Mouse (Mus musculus): ENCODE measurements around the gene 4930524N10Rik.

The 4930524N10Rik gene

GRCm38 (mm10) chrX:154343292-154343691 is at the start of gene 4930524N10Rik:
Gene 4930524N10Rik, minus strand, starts transcription at chrX:154343392.
- DNase-seq = no peak

GRCm38 (mm10) chrX:154350042-154350441 is 6.8 kb upstream of the 4930524N10Rik start:
- DNase-seq = no peak

- no peak for DNase-seq
Measured at GRCm38 (mm10) chrX:154349302-154350041, 6.3 kb upstream of the 4930524N10Rik start.

GRCm38 (mm10) chrX:154347933-154348332 is 4.7 kb upstream of the 4930524N10Rik start:
- no peak for DNase-seq

Measured in cerebellum, postnatal 25 days (tissue).